Mouse (Mus musculus): ENCODE results near the gene Zbtb8os. TPM values are rescaled to one million over a fixed set of nuclear protein-coding genes. Genes with fewer than 3 reads are reported as not detected.
A peak's percentile ranks its signal among the peaks of the same experiment; 100 is the strongest.

Zbtb8os gene
- 46.5 and 55.4 TPM in 2 replicates for polyA plus RNA-seq (2016; fragmentation: Nextera tagmentation; extraction: Ambion mirVana)

GRCm38 (mm10) chr4:129335216-129336074, at the start of gene Zbtb8os, which contains the start of gene Rbbp4:
Gene Zbtb8os (plus strand): TSS chr4:129335695.
Gene Rbbp4 (minus strand): TSS chr4:129335370.
- Histone ChIP-seq H3K27me3 (ENCODE audit: poor library complexity, severe bottlenecking) (no peaks in the 10 kb centered on the region), H3K27ac (peak within 1 kb of the TSS; percentile 99), H3K36me3 (replicated peaks) (peaks cover 39% of the 10 kb centered on the region), H3K4me3 (peak within 1 kb of the TSS; percentile 96), H3K9me3 (no peaks in the 10 kb centered on the region), H3K4me1 (peaks cover 52% of the 10 kb centered on the region)
- WGBS, result under 1% methylated on average over 73 of the region's 73 CpGs
- peak; percentile 98 for DNase-seq (ENCODE audit: extremely low spot score, low spot score)

- Histone ChIP-seq H3K9me3 (0 out of 2 replicates have a peak, but pooled peaks cover 3% of the 10 kb centered on the region), H3K27me3 (ENCODE audit: poor library complexity, severe bottlenecking) (peaks cover 46% of the 10 kb centered on the region), H3K27ac (no peak overlapping the region), H3K36me3 (replicated peaks) (no peaks in the 10 kb centered on the region), H3K4me1 (peaks cover 21% of the 10 kb centered on the region), H3K4me3 (peak overlapping the region; percentile 66; the same call in 1 of the 2 replicates)
- no peak for DNase-seq (ENCODE audit: extremely low spot score, low spot score)
- WGBS, result 64% methylated on average over 5 of the region's 5 CpGs
These were observed 49.4 kb upstream of the Zbtb8os start for GRCm38 (mm10) chr4:129286001-129286682.

GRCm38 (mm10) chr4:129286683-129287471, 48.6 kb upstream of the Zbtb8os start:
- Histone ChIP-seq H3K4me1 (peaks cover 21% of the 10 kb centered on the region), H3K9me3 (0 out of 2 replicates have a peak, but pooled peaks cover 3% of the 10 kb centered on the region), H3K27me3 (ENCODE audit: poor library complexity, severe bottlenecking) (peaks cover 46% of the 10 kb centered on the region), H3K36me3 (replicated peaks) (no peaks in the 10 kb centered on the region), H3K4me3 (peak overlapping the region; percentile 66), H3K27ac (peak overlapping the region; percentile 54)
- DNase-seq (ENCODE audit: extremely low spot score, low spot score), result peak; percentile 47
- WGBS, result 3% methylated on average over 28 of the region's 28 CpGs

GRCm38 (mm10) chr4:129287472-129287981, 48.0 kb upstream of the Zbtb8os start, which contains the start of gene Sync:
Gene Sync (plus strand): TSS chr4:129287617.
- H3K9me3 ChIP-seq, result 0 out of 2 replicates have a peak, but pooled peaks cover 3% of the 10 kb centered on the region
- H3K36me3 ChIP-seq (replicated peaks), result no peaks in the 10 kb centered on the region
- DNase-seq (ENCODE audit: extremely low spot score, low spot score), result no peak
- H3K27me3 ChIP-seq (ENCODE audit: poor library complexity, severe bottlenecking), result peaks cover 46% of the 10 kb centered on the region
- peaks cover 21% of the 10 kb centered on the region for H3K4me1 ChIP-seq
- H3K27ac ChIP-seq, result peak within 1 kb of the TSS; percentile 54
- WGBS, result under 1% methylated on average over 51 of the region's 53 CpGs
- H3K4me3 ChIP-seq, result peak within 1 kb of the TSS; percentile 66

GRCm38 (mm10) chr4:129288067-129288466, 47.4 kb upstream of the Zbtb8os start:
- 39% methylated on average over 3 of the region's 3 CpGs for WGBS
- H3K4me3 ChIP-seq, result peak overlapping the region; percentile 66
- H3K27ac ChIP-seq, result no peak overlapping the region
- H3K36me3 ChIP-seq (replicated peaks), result no peaks in the 10 kb centered on the region
- H3K4me1 ChIP-seq, result peaks cover 23% of the 10 kb centered on the region
- DNase-seq (ENCODE audit: extremely low spot score, low spot score), result no peak
- peaks cover 52% of the 10 kb centered on the region for H3K27me3 ChIP-seq (ENCODE audit: poor library complexity, severe bottlenecking)
- H3K9me3 ChIP-seq, result 0 out of 2 replicates have a peak, but pooled peaks cover 3% of the 10 kb centered on the region

- Histone ChIP-seq H3K4me1 (peaks cover 30% of the 10 kb centered on the region), H3K4me3 (no peak overlapping the region), H3K27ac (no peak overlapping the region), H3K27me3 (ENCODE audit: poor library complexity, severe bottlenecking) (peaks cover 64% of the 10 kb centered on the region), H3K9me3 (0 out of 2 replicates have a peak, but pooled peaks cover 3% of the 10 kb centered on the region), H3K36me3 (replicated peaks) (no peaks in the 10 kb centered on the region)
- DNase-seq (ENCODE audit: extremely low spot score, low spot score), result no peak
- WGBS, result 90% methylated on average over 8 of the region's 8 CpGs
These were observed 45.8 kb upstream of the Zbtb8os start for GRCm38 (mm10) chr4:129289671-129290070.

GRCm38 (mm10) chr4:129292831-129293230, 42.7 kb upstream of the Zbtb8os start:
- Histone ChIP-seq H3K27ac (no peak overlapping the region), H3K36me3 (replicated peaks) (no peaks in the 10 kb centered on the region), H3K4me1 (peaks cover 14% of the 10 kb centered on the region), H3K27me3 (ENCODE audit: poor library complexity, severe bottlenecking) (peaks cover 39% of the 10 kb centered on the region), H3K4me3 (no peak overlapping the region), H3K9me3 (0 out of 2 replicates have a peak, but pooled peaks cover 3% of the 10 kb centered on the region)
- no peak for DNase-seq (ENCODE audit: extremely low spot score, low spot score)
- WGBS, result 71% methylated on average over 7 of the region's 7 CpGs

- 0 out of 2 replicates have a peak overlapping the region, but pooled peaks have one; percentile 13 for H3K4me3 ChIP-seq
- no peaks in the 10 kb centered on the region for H3K36me3 ChIP-seq (replicated peaks)
- no peak for DNase-seq (ENCODE audit: extremely low spot score, low spot score)
- 36% methylated on average over 16 of the region's 16 CpGs for WGBS
- H3K27me3 ChIP-seq (ENCODE audit: poor library complexity, severe bottlenecking), result peaks cover 30% of the 10 kb centered on the region
- 0 out of 2 replicates have a peak, but pooled peaks cover 3% of the 10 kb centered on the region for H3K9me3 ChIP-seq
- peaks cover 19% of the 10 kb centered on the region for H3K4me1 ChIP-seq
- 0 out of 2 replicates have a peak overlapping the region, but pooled peaks have one; percentile 32 for H3K27ac ChIP-seq
These were observed 41.8 kb upstream of the Zbtb8os start for GRCm38 (mm10) chr4:129293702-129294101.

GRCm38 (mm10) chr4:129295188-129295587, 40.3 kb upstream of the Zbtb8os start:
- WGBS, result 83% methylated on average over 2 of the region's 2 CpGs
- peaks cover 18% of the 10 kb centered on the region for H3K27me3 ChIP-seq (ENCODE audit: poor library complexity, severe bottlenecking)
- H3K4me1 ChIP-seq, result peaks cover 29% of the 10 kb centered on the region
- no peaks in the 10 kb centered on the region for H3K36me3 ChIP-seq (replicated peaks)
- no peaks in the 10 kb centered on the region for H3K9me3 ChIP-seq
- no peak overlapping the region for H3K27ac ChIP-seq
- H3K4me3 ChIP-seq, result no peak overlapping the region
- no peak for DNase-seq (ENCODE audit: extremely low spot score, low spot score)

GRCm38 (mm10) chr4:129296066-129296465, 39.4 kb upstream of the Zbtb8os start:
- H3K4me1 ChIP-seq, result peaks cover 29% of the 10 kb centered on the region
- no peak overlapping the region for H3K27ac ChIP-seq
- DNase-seq (ENCODE audit: extremely low spot score, low spot score), result no peak
- H3K4me3 ChIP-seq, result no peak overlapping the region
- WGBS, result 94% methylated on average over 7 of the region's 7 CpGs
- H3K36me3 ChIP-seq (replicated peaks), result no peaks in the 10 kb centered on the region
- peaks cover 18% of the 10 kb centered on the region for H3K27me3 ChIP-seq (ENCODE audit: poor library complexity, severe bottlenecking)
- H3K9me3 ChIP-seq, result peaks cover 5% of the 10 kb centered on the region

- peaks cover 29% of the 10 kb centered on the region for H3K4me1 ChIP-seq
- H3K27ac ChIP-seq, result no peak overlapping the region
- no peaks in the 10 kb centered on the region; the same call in 1 of the 2 replicates for H3K36me3 ChIP-seq (replicated peaks)
- H3K4me3 ChIP-seq, result no peak overlapping the region
- H3K27me3 ChIP-seq (ENCODE audit: poor library complexity, severe bottlenecking), result peaks cover 16% of the 10 kb centered on the region
- WGBS, result 92% methylated on average over 4 of the region's 4 CpGs
- H3K9me3 ChIP-seq, result peaks cover 11% of the 10 kb centered on the region
- no peak for DNase-seq (ENCODE audit: extremely low spot score, low spot score)
These were observed 37.8 kb upstream of the Zbtb8os start for GRCm38 (mm10) chr4:129297724-129298123.

- no peak for DNase-seq (ENCODE audit: extremely low spot score, low spot score)
- Histone ChIP-seq H3K4me3 (no peak overlapping the region), H3K9me3 (peaks cover 11% of the 10 kb centered on the region), H3K4me1 (peaks cover 20% of the 10 kb centered on the region), H3K36me3 (replicated peaks) (peaks cover 3% of the 10 kb centered on the region), H3K27me3 (ENCODE audit: poor library complexity, severe bottlenecking) (peaks cover 3% of the 10 kb centered on the region), H3K27ac (no peak overlapping the region)
- 70% methylated on average over 10 of the region's 10 CpGs for WGBS
These were observed 36.4 kb upstream of the Zbtb8os start for GRCm38 (mm10) chr4:129299121-129299520.

All from forebrain, embryonic 10.5 days (tissue).